Mouse (Mus musculus): Measurements from ENCODE around the gene Gm28047.

DNA sequence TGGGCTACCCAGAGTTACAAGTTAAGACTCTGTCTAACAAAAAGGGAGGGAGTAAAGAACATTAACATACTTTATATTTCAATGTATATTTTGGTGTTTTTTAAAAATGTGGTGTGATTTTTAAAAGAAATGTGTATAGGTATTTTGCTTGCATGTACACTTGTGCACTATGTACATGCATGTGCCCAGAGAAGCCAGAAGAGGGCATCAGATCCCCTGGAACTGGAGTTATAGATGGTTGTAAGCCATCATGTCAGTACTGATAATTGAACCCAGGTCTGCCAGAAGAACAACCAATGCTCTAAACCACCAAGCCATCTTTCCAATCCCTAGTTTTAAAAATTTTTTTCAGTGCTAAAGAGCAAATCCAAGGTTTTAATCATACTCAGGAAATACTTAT, 11.9 kb downstream of the Gm28047 start:
- no peak for TF ChIP-seq CTCF (IDR thresholded peaks at IDR 0.05; ENCODE audit: control insufficient read depth, insufficient read depth, insufficient replicate concordance, low read depth, low read length)
- no peak for TF ChIP-seq POLR2A (IDR thresholded peaks at IDR 0.05; ENCODE audit: control insufficient read depth, low read depth, low read length)

Measured in testis, adult 2 months (tissue).